Mouse (Mus musculus) heart, adult 2 months (tissue): ENCODE data around the gene Man1c1.

Source experiments
- CTCF ChIP-seq: fragments of 200-600 bp; IDR thresholded peaks from 2 replicates; pipeline ENCODE4 v1.8.1; 2022; ENCODE audit warnings: antibody characterized with exemption, mild to moderate bottlenecking, moderate library complexity
- EP300 ChIP-seq: fragments of 200-500 bp; IDR thresholded peaks from 2 replicates; pipeline ENCODE4 v1.6.1; 2011; ENCODE audit warnings: low read depth, low read length, control low read depth; ENCODE audit not compliant: insufficient read depth
- POLR2A ChIP-seq: fragments of 200-500 bp; IDR thresholded peaks from 2 replicates; pipeline ENCODE4 v1.6.1; 2011; ENCODE audit warnings: mild to moderate bottlenecking, low read depth, low read length, control low read depth; ENCODE audit not compliant: insufficient read depth

DNA sequence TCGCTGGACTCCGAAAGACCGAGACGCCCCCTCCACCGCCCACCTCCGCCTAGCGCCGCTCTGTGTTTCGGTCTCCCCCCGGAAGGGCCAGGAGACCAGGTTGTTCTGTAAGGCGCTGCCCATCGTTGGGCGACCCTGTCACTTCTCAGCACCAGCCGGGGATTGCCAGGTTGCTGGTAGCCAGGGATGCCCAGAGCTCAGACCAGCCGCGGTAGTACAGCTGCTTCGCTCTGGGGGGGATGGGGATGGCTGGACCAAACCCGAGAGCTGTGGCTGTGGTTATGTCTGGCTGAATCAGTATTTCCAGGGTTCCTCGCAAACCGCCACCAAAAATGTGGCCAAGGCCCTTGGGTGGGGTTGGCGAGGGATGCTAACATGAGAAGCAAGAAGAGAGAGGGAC, 500 bp upstream of the Man1c1 start:
- no peak for TF ChIP-seq POLR2A
- no peak for TF ChIP-seq CTCF
- TF ChIP-seq EP300 = no peak
